Mouse (Mus musculus): Measurements from ENCODE around the gene Ercc8. TPM values are rescaled to one million over a fixed set of nuclear protein-coding genes. Genes with fewer than 3 reads are reported as not detected.
A peak's percentile ranks its signal among the peaks of the same experiment; 100 is the strongest.

Ercc8 gene
- polyA plus RNA-seq, 1 experiment, result 24.3 TPM

DNA sequence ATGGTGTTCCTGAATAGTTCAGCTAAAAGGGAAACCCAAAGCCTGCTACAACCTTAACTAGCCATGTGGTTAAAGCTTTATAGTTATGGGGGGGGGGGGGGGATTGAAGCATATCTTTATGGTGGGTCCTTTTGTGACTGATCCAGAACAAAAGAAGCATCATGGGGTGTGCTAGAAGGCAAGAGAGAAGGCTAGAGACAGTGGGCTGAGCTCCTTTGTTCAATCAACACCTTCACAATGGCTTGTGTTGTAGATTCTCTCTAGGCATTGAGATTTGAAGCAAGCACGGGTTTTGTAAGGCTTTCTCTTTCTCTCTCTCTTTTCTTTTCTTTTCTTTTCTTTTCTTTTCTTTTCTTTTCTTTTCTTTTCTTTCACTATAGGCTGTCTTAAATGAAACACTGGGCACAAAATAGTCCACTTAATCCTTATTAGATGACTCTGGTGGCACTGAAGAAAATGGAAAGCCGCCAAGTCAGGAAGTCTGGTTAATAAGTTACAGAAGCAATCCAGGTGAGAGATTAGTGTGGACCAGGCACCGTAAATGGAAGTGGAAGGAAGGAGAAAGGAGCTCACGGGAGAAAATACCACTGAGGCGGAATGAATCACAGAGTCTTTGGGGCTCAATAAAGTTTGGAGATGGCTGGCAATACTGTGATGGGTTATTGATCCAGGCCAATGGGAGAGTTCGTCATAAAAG, 71.3 kb downstream of the Ercc8 start:
- no peak for DNase-seq (ENCODE audit: low read depth)
- TF ChIP-seq POLR2A (IDR thresholded peaks at IDR 0.05; ENCODE audit: borderline replicate concordance, extremely low read depth, insufficient read depth, insufficient read length, poor library complexity, severe bottlenecking) (no peak), CTCF (IDR thresholded peaks at IDR 0.05; ENCODE audit: borderline replicate concordance, extremely low read depth, insufficient read depth, insufficient read length) (no peak)

GRCm38 (mm10) chr13:108240012-108240411, 81.5 kb downstream of the Ercc8 start:
- DNase-seq (ENCODE audit: low read depth), result peak; percentile 13
- TF ChIP-seq POLR2A (IDR thresholded peaks at IDR 0.05; ENCODE audit: borderline replicate concordance, extremely low read depth, insufficient read depth, insufficient read length, poor library complexity, severe bottlenecking), result no peak
- TF ChIP-seq CTCF (IDR thresholded peaks at IDR 0.05; ENCODE audit: borderline replicate concordance, extremely low read depth, insufficient read depth, insufficient read length), result no peak

DNA sequence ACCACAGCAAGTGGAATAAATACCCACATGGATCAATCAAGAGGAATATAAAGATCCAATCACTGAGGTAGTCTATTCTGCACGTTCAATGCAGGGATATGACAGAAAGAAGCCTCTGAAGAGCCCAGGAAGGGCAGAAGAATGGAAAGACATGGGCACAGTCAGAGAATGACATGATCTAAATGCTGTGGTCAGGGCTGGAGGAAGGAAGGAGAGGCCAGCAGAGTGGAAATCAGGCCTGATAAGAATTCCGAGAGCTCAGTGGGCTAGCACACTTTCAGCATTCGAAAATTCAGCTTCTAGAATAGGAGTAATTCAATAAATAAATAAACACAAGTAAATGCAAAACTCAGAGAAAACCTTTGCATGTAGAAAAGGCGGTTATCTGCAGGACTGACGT, 83.2 kb downstream of the Ercc8 start:
- no peak for TF ChIP-seq POLR2A (IDR thresholded peaks at IDR 0.05; ENCODE audit: borderline replicate concordance, extremely low read depth, insufficient read depth, insufficient read length, poor library complexity, severe bottlenecking)
- no peak for TF ChIP-seq CTCF (IDR thresholded peaks at IDR 0.05; ENCODE audit: borderline replicate concordance, extremely low read depth, insufficient read depth, insufficient read length)
- DNase-seq (ENCODE audit: low read depth), result no peak

Other genes starting within 250 kb of the Ercc8 start
- 30.3 and 33.9 TPM in 2 replicates for gene Smim15, start 114.3 kb upstream of the Ercc8 start, polyA plus RNA-seq (2012; rRNA removed)
- 32.4 and 36.5 TPM in 2 replicates for gene Ndufaf2, start 108 bp upstream of the Ercc8 start, polyA plus RNA-seq (2012; rRNA removed)
- 0.72 and 1.1 TPM in 2 replicates for gene Elovl7, start 55.7 kb downstream of the Ercc8 start, polyA plus RNA-seq (2012; rRNA removed)
- 4.3 and 7.1 TPM in 2 replicates for gene Depdc1b, start 157.6 kb downstream of the Ercc8 start, polyA plus RNA-seq (2012; rRNA removed)

Measured in brain, embryonic 14.5 days (tissue).